ENCODE assay signal across 8 mouse cellular contexts in the genomic region with DNA sequence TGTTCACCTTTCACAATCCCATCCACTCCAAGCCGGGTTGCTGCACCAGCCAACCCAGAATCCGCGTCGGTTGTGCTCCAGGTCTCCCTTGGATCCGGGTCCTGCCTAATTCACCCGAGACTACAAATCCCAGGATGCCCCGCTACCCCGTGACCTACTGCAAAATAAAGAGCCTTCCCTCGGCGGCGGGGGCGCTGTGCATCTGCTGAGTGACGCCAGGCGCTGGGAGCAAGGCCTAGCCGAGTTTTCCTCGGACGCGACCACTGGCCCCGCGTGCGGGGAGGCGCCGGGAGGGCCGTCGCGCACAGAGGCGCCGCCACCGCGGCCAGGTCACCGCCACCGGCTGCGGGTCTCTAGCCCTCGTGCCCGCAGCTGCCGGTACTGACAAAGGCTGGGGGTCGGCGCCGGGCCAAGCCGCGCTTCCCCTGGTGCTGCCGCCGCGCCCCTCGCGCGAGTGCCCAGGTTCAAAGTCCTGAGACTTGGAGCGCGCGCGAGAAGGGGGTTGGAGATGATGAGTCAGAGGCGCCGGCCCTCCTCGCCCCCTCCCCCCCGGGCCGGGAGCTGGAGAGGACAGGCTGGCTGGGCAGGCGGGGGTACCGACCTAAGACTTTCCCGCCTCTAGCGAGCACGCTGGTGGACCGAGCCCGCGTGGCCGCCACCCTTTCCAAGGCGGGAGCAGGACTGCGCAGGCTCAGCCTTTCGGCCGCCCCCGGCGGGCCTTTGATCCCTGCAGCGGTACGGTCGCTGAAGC. TPM values are rescaled to one million over a fixed set of nuclear protein-coding genes. Genes with fewer than 3 reads are reported as not detected.
A peak's percentile ranks its signal among the peaks of the same experiment; 100 is the strongest.
DNase-seq lines count a peak whose midpoint lies in the region; ATAC-seq and TF ChIP-seq lines count a peak whose summit lies in the region.

No protein-coding gene starts in this region.

- peak; percentile 73 for ATAC-seq in erythroblast, adult 5-6 weeks (replicated peaks; ENCODE audit: low FRiP score, poor library complexity, severe bottlenecking)
- ATAC-seq in heart, embryonic 11.5 days (replicated peaks; ENCODE audit: insufficient number of reproducible peaks, low FRiP score, low TSS enrichment), result peak; percentile 87
- ATAC-seq in kidney, embryonic 15.5 days (replicated peaks; ENCODE audit: low FRiP score), result peak; percentile 87
- peak; percentile 91 for ATAC-seq in limb, embryonic 15.5 days (ENCODE audit: insufficient number of reproducible peaks, low FRiP score, low TSS enrichment, low read depth)
- ATAC-seq in midbrain, postnatal 0 days (ENCODE audit: low FRiP score), result peak; percentile 93

- WGBS in heart, embryonic 11.5 days (ENCODE audit: insufficient replicate concordance), result under 1% methylated on average over 74 of the region's 74 CpGs
- 1% methylated on average over 73 of the region's 74 CpGs for WGBS in kidney, embryonic 15.5 days
- under 1% methylated on average over 69 of the region's 74 CpGs for WGBS in limb, embryonic 15.5 days
- under 1% methylated on average over 59 of the region's 74 CpGs for WGBS in midbrain, postnatal 0 days

- peak overlapping the region; percentile 98 for H3K9ac ChIP-seq in heart, embryonic 11.5 days (ENCODE audit: low read depth, low read length)
- H3K9ac ChIP-seq in kidney, embryonic 15.5 days, result peak overlapping the region; percentile 87
- peak overlapping the region; percentile 81 for H3K9ac ChIP-seq in limb, embryonic 15.5 days
- H3K9ac ChIP-seq in midbrain, postnatal 0 days (replicated peaks; ENCODE audit: low read length, poor library complexity, severe bottlenecking), result peak overlapping the region; percentile 63

- peak overlapping the region; percentile 56 for H3K4me3 ChIP-seq in C2C12 (ENCODE audit: insufficient read depth, poor library complexity, severe bottlenecking)
- H3K4me3 ChIP-seq in heart, embryonic 11.5 days (ENCODE audit: low read depth, low read length), result peak overlapping the region; percentile 63
- peak overlapping the region; percentile 68 for H3K4me3 ChIP-seq in kidney, embryonic 15.5 days (replicated peaks)
- H3K4me3 ChIP-seq in limb, embryonic 15.5 days, result peak overlapping the region; percentile 66
- H3K4me3 ChIP-seq in midbrain, postnatal 0 days (ENCODE audit: low read depth, low read length), result peak overlapping the region; percentile 42

- H3K27ac ChIP-seq in heart, embryonic 11.5 days (ENCODE audit: low read depth, low read length), result peak overlapping the region; percentile 100
- peak overlapping the region; percentile 99 for H3K27ac ChIP-seq in kidney, embryonic 15.5 days
- peak overlapping the region; percentile 99 for H3K27ac ChIP-seq in limb, embryonic 15.5 days
- H3K27ac ChIP-seq in midbrain, postnatal 0 days (ENCODE audit: low read depth, low read length), result peak overlapping the region; percentile 89

- no peaks in the 10 kb centered on the region for H3K36me3 ChIP-seq in C2C12 (ENCODE audit: control insufficient read depth, insufficient read depth)
- H3K36me3 ChIP-seq in heart, embryonic 11.5 days (ENCODE audit: control insufficient read depth, insufficient read depth, low read length), result no peaks in the 10 kb centered on the region
- H3K36me3 ChIP-seq in kidney, embryonic 15.5 days, result no peaks in the 10 kb centered on the region
- no peaks in the 10 kb centered on the region for H3K36me3 ChIP-seq in limb, embryonic 15.5 days
- no peaks in the 10 kb centered on the region for H3K36me3 ChIP-seq in midbrain, postnatal 0 days (ENCODE audit: insufficient read depth, low read length)

- H3ac ChIP-seq in C2C12 (ENCODE audit: control insufficient read depth, insufficient read length, low read depth), result peak overlapping the region; percentile 88

- TF ChIP-seq CTCF in C2C12 (IDR thresholded peaks at IDR 0.05; ENCODE audit: control insufficient read depth, insufficient read depth, insufficient read length), result peak; percentile 75
- TF ChIP-seq CTCF in brain, embryonic 14.5 days (IDR thresholded peaks at IDR 0.05; ENCODE audit: borderline replicate concordance, extremely low read depth, insufficient read depth, insufficient read length), result peak; percentile 64
- TF ChIP-seq CTCF in midbrain, postnatal 0 days (IDR thresholded peaks at IDR 0.05), result peak; percentile 71

- peak; percentile 73; the same call in 1 of the 2 replicates for TF ChIP-seq POLR2A in brain, embryonic 14.5 days (IDR thresholded peaks at IDR 0.05; ENCODE audit: borderline replicate concordance, extremely low read depth, insufficient read depth, insufficient read length, poor library complexity, severe bottlenecking)

- peaks cover 37% of the 10 kb centered on the region for H3K4me1 ChIP-seq in heart, embryonic 11.5 days (ENCODE audit: control insufficient read depth, insufficient read depth, low read length)
- peaks cover 70% of the 10 kb centered on the region for H3K4me1 ChIP-seq in kidney, embryonic 15.5 days
- peaks cover 53% of the 10 kb centered on the region for H3K4me1 ChIP-seq in limb, embryonic 15.5 days
- peaks cover 22% of the 10 kb centered on the region for H3K4me1 ChIP-seq in midbrain, postnatal 0 days (ENCODE audit: insufficient read depth, low read length)

- H3K9me3 ChIP-seq in heart, embryonic 11.5 days (replicated peaks; ENCODE audit: control insufficient read depth, low read length), result no peaks in the 10 kb centered on the region
- H3K9me3 ChIP-seq in kidney, embryonic 15.5 days (replicated peaks), result no peaks in the 10 kb centered on the region
- H3K9me3 ChIP-seq in limb, embryonic 15.5 days, result no peaks in the 10 kb centered on the region
- no peaks in the 10 kb centered on the region for H3K9me3 ChIP-seq in midbrain, postnatal 0 days (ENCODE audit: low read length)

- H3K27me3 ChIP-seq in C2C12 (ENCODE audit: control insufficient read depth, insufficient read depth, insufficient read length), result no peaks in the 10 kb centered on the region
- no peaks in the 10 kb centered on the region for H3K27me3 ChIP-seq in heart, embryonic 11.5 days (ENCODE audit: control insufficient read depth, insufficient read depth, low read length)
- no peaks in the 10 kb centered on the region for H3K27me3 ChIP-seq in kidney, embryonic 15.5 days
- H3K27me3 ChIP-seq in limb, embryonic 15.5 days, result no peaks in the 10 kb centered on the region
- no peaks in the 10 kb centered on the region for H3K27me3 ChIP-seq in midbrain, postnatal 0 days (ENCODE audit: insufficient read depth, low read length)

- peaks cover 34% of the 10 kb centered on the region for H3K79me2 ChIP-seq in C2C12 (ENCODE audit: control insufficient read depth, insufficient read depth)

- H3K79me3 ChIP-seq in C2C12 (ENCODE audit: low read depth), result peaks cover 6% of the 10 kb centered on the region

- H3K4me2 ChIP-seq in heart, embryonic 11.5 days, result peak overlapping the region; percentile 86
- H3K4me2 ChIP-seq in kidney, embryonic 15.5 days, result peak overlapping the region; percentile 66
- H3K4me2 ChIP-seq in limb, embryonic 15.5 days, result peak overlapping the region; percentile 55
- H3K4me2 ChIP-seq in midbrain, postnatal 0 days (ENCODE audit: low read depth, low read length, poor library complexity, severe bottlenecking), result peak overlapping the region; percentile 63

- DNase-seq in brain, embryonic 14.5 days (ENCODE audit: low read depth), result peak; percentile 99
- DNase-seq in midbrain, postnatal 0 days (ENCODE audit: low spot score), result peak; percentile 99
- peak; percentile 93 to 97 for DNase-seq in spleen, postnatal 10 days (ENCODE audit: low spot score in 2 of 2)

RNA-seq across cellular contexts. Expression of a gene that starts 0.8 kb away (rescaled TPM):
- polyA plus RNA-seq in C2C12 (2012; fragmentation: generic; extraction: Trizol), result 17.6 TPM
- polyA plus RNA-seq in brain, embryonic 14.5 days (2012; rRNA removed), result 177 and 242 TPM in 2 replicates
- total RNA-seq in erythroblast, adult 5-6 weeks (2015; ENCODE audit: low replicate concordance), result 0.58 and 1.9 TPM in 2 replicates
- 3.1 and 3.8 TPM in 2 replicates for total RNA-seq in erythroblast, adult 5-6 weeks (2017; ENCODE audit: low replicate concordance)
- 22.0 and 22.8 TPM in 2 replicates for polyA plus RNA-seq in heart, embryonic 11.5 days (2014; fragmentation: Nextera tagmentation; extraction: Ambion mirVana)
- polyA plus RNA-seq in kidney, embryonic 15.5 days (2015; fragmentation: Nextera tagmentation; extraction: Ambion mirVana), result 38.5 and 43.8 TPM in 2 replicates
- polyA plus RNA-seq in limb, embryonic 15.5 days (2015; fragmentation: Nextera tagmentation; extraction: Ambion mirVana), result 26.7 and 27.5 TPM in 2 replicates
- total RNA-seq in midbrain, postnatal 0 days (2014; rRNA removed), result 60.4 and 65.5 TPM in 2 replicates
- 23.5 TPM in 2 replicates for polyA plus RNA-seq in midbrain, postnatal 0 days (2015; fragmentation: Nextera tagmentation; extraction: Ambion mirVana)

RNA-seq across cellular contexts. Expression of a gene that starts 4.3 kb away (rescaled TPM):
- 0.46 TPM for polyA plus RNA-seq in C2C12 (2012; fragmentation: generic; extraction: Trizol)
- 1.9 and 3.6 TPM in 2 replicates for polyA plus RNA-seq in brain, embryonic 14.5 days (2012; rRNA removed)
- total RNA-seq in erythroblast, adult 5-6 weeks (2015; ENCODE audit: low replicate concordance), result not detected in 2 replicates
- total RNA-seq in erythroblast, adult 5-6 weeks (2017; ENCODE audit: low replicate concordance), result not detected in 2 replicates
- polyA plus RNA-seq in heart, embryonic 11.5 days (2014; fragmentation: Nextera tagmentation; extraction: Ambion mirVana), result 0.48 and 1.0 TPM in 2 replicates
- polyA plus RNA-seq in kidney, embryonic 15.5 days (2015; fragmentation: Nextera tagmentation; extraction: Ambion mirVana), result 0.93 and 1.1 TPM in 2 replicates
- polyA plus RNA-seq in limb, embryonic 15.5 days (2015; fragmentation: Nextera tagmentation; extraction: Ambion mirVana), result 0.29 and 0.37 TPM in 2 replicates
- not detected in 2 replicates for total RNA-seq in midbrain, postnatal 0 days (2014; rRNA removed)
- polyA plus RNA-seq in midbrain, postnatal 0 days (2015; fragmentation: Nextera tagmentation; extraction: Ambion mirVana), result 0.18 and 0.81 TPM in 2 replicates

RNA-seq across cellular contexts. Expression of a gene that starts 22.5 kb away (rescaled TPM):
- polyA plus RNA-seq in C2C12 (2012; fragmentation: generic; extraction: Trizol), result not detected
- polyA plus RNA-seq in brain, embryonic 14.5 days (2012; rRNA removed), result not detected in 2 replicates
- not detected in 2 replicates for total RNA-seq in erythroblast, adult 5-6 weeks (2015; ENCODE audit: low replicate concordance)
- total RNA-seq in erythroblast, adult 5-6 weeks (2017; ENCODE audit: low replicate concordance), result 0.56 TPM in 1 of 2 replicates, not detected in the other
- polyA plus RNA-seq in heart, embryonic 11.5 days (2014; fragmentation: Nextera tagmentation; extraction: Ambion mirVana), result not detected in 2 replicates
- polyA plus RNA-seq in kidney, embryonic 15.5 days (2015; fragmentation: Nextera tagmentation; extraction: Ambion mirVana), result not detected in 2 replicates
- polyA plus RNA-seq in limb, embryonic 15.5 days (2015; fragmentation: Nextera tagmentation; extraction: Ambion mirVana), result not detected in 2 replicates
- total RNA-seq in midbrain, postnatal 0 days (2014; rRNA removed), result not detected in 2 replicates
- not detected in 2 replicates for polyA plus RNA-seq in midbrain, postnatal 0 days (2015; fragmentation: Nextera tagmentation; extraction: Ambion mirVana)

RNA-seq across cellular contexts. Expression of a gene that starts 35.2 kb away (rescaled TPM):
- polyA plus RNA-seq in C2C12 (2012; fragmentation: generic; extraction: Trizol), result 55.6 TPM
- 100 and 106 TPM in 2 replicates for polyA plus RNA-seq in brain, embryonic 14.5 days (2012; rRNA removed)
- total RNA-seq in erythroblast, adult 5-6 weeks (2015; ENCODE audit: low replicate concordance), result 4.8 TPM in 1 of 2 replicates, not detected in the other
- 2.3 and 14.1 TPM in 2 replicates for total RNA-seq in erythroblast, adult 5-6 weeks (2017; ENCODE audit: low replicate concordance)
- polyA plus RNA-seq in heart, embryonic 11.5 days (2014; fragmentation: Nextera tagmentation; extraction: Ambion mirVana), result 57.5 and 58.3 TPM in 2 replicates
- 86.1 and 105 TPM in 2 replicates for polyA plus RNA-seq in kidney, embryonic 15.5 days (2015; fragmentation: Nextera tagmentation; extraction: Ambion mirVana)
- polyA plus RNA-seq in limb, embryonic 15.5 days (2015; fragmentation: Nextera tagmentation; extraction: Ambion mirVana), result 126 and 149 TPM in 2 replicates
- 93.8 and 108 TPM in 2 replicates for total RNA-seq in midbrain, postnatal 0 days (2014; rRNA removed)
- polyA plus RNA-seq in midbrain, postnatal 0 days (2015; fragmentation: Nextera tagmentation; extraction: Ambion mirVana), result 58.0 and 66.1 TPM in 2 replicates

Comparison
In these comparisons a context has a peak if more than half of its experiments do, and no peak if none do; other contexts are left out.
1. Peak in every context shown above with its lines: DNase-seq, ATAC-seq, H3K4me3 ChIP-seq and H3K27ac ChIP-seq.